Mouse (Mus musculus): ENCODE measurements around the gene Bad.

- TF ChIP-seq FLI1 (IDR thresholded peaks at IDR 0.05; ENCODE audit: low read length) (no peak), GATA1 (IDR thresholded peaks at IDR 0.05; ENCODE audit: borderline replicate concordance, low read length) (no peak)
These were observed 1.1 kb downstream of the Bad start for GRCm38 (mm10) chr19:6942764-6943163.
